Mouse (Mus musculus) bone marrow macrophage, adult 2 months (primary cell): ENCODE results near the gene Mef2d. TPM values are rescaled to one million over a fixed set of nuclear protein-coding genes. Genes with fewer than 3 reads are reported as not detected.

ENCODE experiments used
- H3K27ac ChIP-seq: 2 replicates; pipeline ENCODE4 v1.5.1; 2012; ENCODE audit warnings: low read depth, low read length; ENCODE audit not compliant: insufficient read depth
- H3K4me1 ChIP-seq: 2 replicates; pipeline ENCODE4 v1.6.1; 2012; ENCODE audit warnings: low read length; ENCODE audit not compliant: control insufficient read depth, insufficient read depth
- H3K4me3 ChIP-seq: 2 replicates; pipeline ENCODE4 v1.5.1; 2012; ENCODE audit warnings: mild to moderate bottlenecking, low read length, moderate library complexity; ENCODE audit not compliant: insufficient read depth
- CTCF ChIP-seq: IDR thresholded peaks from 2 replicates; pipeline ENCODE4 v1.5.1; 2012; ENCODE audit warnings: low read depth, mild to moderate bottlenecking, low read length, moderate library complexity
- POLR2A ChIP-seq: IDR thresholded peaks from 2 replicates; pipeline ENCODE4 v1.6.1; 2012; ENCODE audit warnings: mild to moderate bottlenecking, low read depth, low read length, borderline replicate concordance
- polyA plus RNA-seq: library from polyadenylated mRNA; stranded (reverse); fragments of >200 nt; gene quantifications from 2 replicates; pipeline ENCODE4 v1.2.4, GENCODE M21; 2012; ENCODE audit not compliant: missing spikeins, insufficient read depth, insufficient read length

The Mef2d gene
- polyA plus RNA-seq, 1 experiment, result 98.1 TPM

GRCm38 (mm10) chr3:88205176-88205562, 63.0 kb downstream of the Mef2d start:
- H3K27ac ChIP-seq, result no peak overlapping the region
- no peak overlapping the region for H3K4me3 ChIP-seq
- TF ChIP-seq POLR2A (no peak), CTCF (no peak)
- 0 out of 2 replicates have a peak, but pooled peaks cover 2% of the 10 kb centered on the region for H3K4me1 ChIP-seq

GRCm38 (mm10) chr3:88205563-88206491, 63.7 kb downstream of the Mef2d start:
- Histone ChIP-seq H3K27ac (no peak overlapping the region), H3K4me3 (no peak overlapping the region), H3K4me1 (0 out of 2 replicates have a peak, but pooled peaks cover 2% of the 10 kb centered on the region)
- TF ChIP-seq CTCF (no peak), POLR2A (no peak)

GRCm38 (mm10) chr3:88206500-88206899, 64.3 kb downstream of the Mef2d start:
- Histone ChIP-seq H3K4me3 (no peak overlapping the region), H3K4me1 (0 out of 2 replicates have a peak, but pooled peaks cover 2% of the 10 kb centered on the region), H3K27ac (no peak overlapping the region)
- TF ChIP-seq CTCF (no peak), POLR2A (no peak)

DNA sequence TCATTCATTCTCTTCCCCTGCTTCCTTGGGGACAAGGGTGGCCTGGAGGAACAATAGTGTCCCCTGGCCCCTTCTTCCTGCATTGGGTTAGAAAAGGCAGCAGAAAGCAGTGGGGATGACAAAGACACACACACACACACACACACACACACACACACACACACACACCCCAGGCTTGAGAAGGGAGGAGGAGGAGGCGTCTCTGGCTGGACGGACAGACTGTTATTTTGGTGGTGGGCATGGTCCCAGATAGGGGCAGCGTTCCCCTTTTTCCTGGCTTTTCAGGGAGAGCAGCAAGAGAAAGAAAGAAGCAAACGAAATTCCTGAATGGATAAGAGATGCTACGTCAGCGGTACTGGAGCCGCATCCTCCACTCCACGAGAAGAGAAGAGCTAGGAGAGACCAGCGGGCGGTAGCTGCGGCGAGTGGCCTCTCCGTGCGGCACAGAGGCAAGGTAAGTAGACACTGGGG, 64.8 kb downstream of the Mef2d start:
- Histone ChIP-seq H3K27ac (no peak overlapping the region), H3K4me1 (0 out of 2 replicates have a peak, but pooled peaks cover 2% of the 10 kb centered on the region), H3K4me3 (no peak overlapping the region)
- TF ChIP-seq CTCF, result no peak
- no peak for TF ChIP-seq POLR2A

DNA sequence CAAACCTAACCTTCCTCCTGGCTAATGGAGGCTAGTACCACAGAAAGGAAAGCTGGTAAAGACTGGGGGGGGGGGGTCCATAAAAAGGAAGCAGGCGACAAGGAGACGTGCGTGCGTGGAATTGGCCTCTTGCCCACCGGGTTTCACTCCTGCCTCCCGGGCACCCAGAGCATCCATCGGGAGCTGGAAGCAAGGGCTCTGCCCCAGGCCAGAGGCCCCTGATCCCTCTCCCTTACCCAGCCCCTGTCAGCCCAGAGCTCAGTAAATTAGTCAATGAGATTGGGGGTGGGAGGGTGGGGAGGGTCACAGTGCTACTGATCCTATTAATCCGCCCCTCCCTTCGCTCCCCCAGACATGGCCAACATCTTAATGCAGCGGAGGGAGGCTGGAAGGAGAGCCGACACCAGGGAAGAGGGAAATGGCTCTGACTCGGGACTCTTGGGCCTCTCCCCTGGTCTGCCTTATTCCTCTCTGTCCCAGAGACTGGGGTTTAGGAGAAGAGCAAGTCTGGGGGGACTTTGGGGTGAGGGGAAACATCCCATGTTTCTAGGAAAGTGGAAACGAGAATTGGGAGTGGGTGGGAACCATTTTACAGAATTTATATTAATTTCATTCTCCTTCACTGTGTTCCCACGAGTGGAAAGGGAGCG, 65.4 kb downstream of the Mef2d start:
- no peak overlapping the region for H3K27ac ChIP-seq
- no peak for TF ChIP-seq CTCF
- TF ChIP-seq POLR2A, result no peak
- no peak overlapping the region for H3K4me3 ChIP-seq
- 0 out of 2 replicates have a peak, but pooled peaks cover 2% of the 10 kb centered on the region for H3K4me1 ChIP-seq

GRCm38 (mm10) chr3:88208226-88208720, 66.1 kb downstream of the Mef2d start:
- 0 out of 2 replicates have a peak, but pooled peaks cover 2% of the 10 kb centered on the region for H3K4me1 ChIP-seq
- H3K4me3 ChIP-seq, result no peak overlapping the region
- no peak overlapping the region for H3K27ac ChIP-seq
- TF ChIP-seq POLR2A (no peak), CTCF (no peak)

GRCm38 (mm10) chr3:88209306-88209705, 67.1 kb downstream of the Mef2d start:
- Histone ChIP-seq H3K4me1 (0 out of 2 replicates have a peak, but pooled peaks cover 2% of the 10 kb centered on the region), H3K4me3 (no peak overlapping the region), H3K27ac (no peak overlapping the region)
- TF ChIP-seq POLR2A, result no peak
- no peak for TF ChIP-seq CTCF

- TF ChIP-seq POLR2A (no peak), CTCF (no peak)
- no peak overlapping the region for H3K4me3 ChIP-seq
- H3K4me1 ChIP-seq, result 0 out of 2 replicates have a peak, but pooled peaks cover 2% of the 10 kb centered on the region
- H3K27ac ChIP-seq, result no peak overlapping the region
Measured at GRCm38 (mm10) chr3:88210121-88210520, 67.9 kb downstream of the Mef2d start.

GRCm38 (mm10) chr3:88210918-88211317, 68.7 kb downstream of the Mef2d start:
- Histone ChIP-seq H3K27ac (no peak overlapping the region), H3K4me1 (0 out of 2 replicates have a peak, but pooled peaks cover 2% of the 10 kb centered on the region), H3K4me3 (no peak overlapping the region)
- TF ChIP-seq POLR2A (no peak), CTCF (no peak)
